Mouse (Mus musculus): ENCODE data around the gene Coro2a. TPM values are rescaled to one million over a fixed set of nuclear protein-coding genes. Genes with fewer than 3 reads are reported as not detected.
A peak's percentile ranks its signal among the peaks of the same experiment; 100 is the strongest.
"Not testable (repeated sequence)": the region's sequence is repeated elsewhere in the genome, so short reads cannot be mapped to it uniquely, and the experiment has no call there.

Gene Coro2a
- polyA plus RNA-seq, 1 experiment from 2014 or later, result 14.5 TPM

GRCm38 (mm10) chr4:46614641-46615040 lies 12.6 kb upstream of the Coro2a start:
- DNase-seq (ENCODE audit: low spot score), result peak; percentile 58

GRCm38 (mm10) chr4:46613618-46614017 lies 11.6 kb upstream of the Coro2a start:
- no peak for DNase-seq (ENCODE audit: low spot score)

DNA sequence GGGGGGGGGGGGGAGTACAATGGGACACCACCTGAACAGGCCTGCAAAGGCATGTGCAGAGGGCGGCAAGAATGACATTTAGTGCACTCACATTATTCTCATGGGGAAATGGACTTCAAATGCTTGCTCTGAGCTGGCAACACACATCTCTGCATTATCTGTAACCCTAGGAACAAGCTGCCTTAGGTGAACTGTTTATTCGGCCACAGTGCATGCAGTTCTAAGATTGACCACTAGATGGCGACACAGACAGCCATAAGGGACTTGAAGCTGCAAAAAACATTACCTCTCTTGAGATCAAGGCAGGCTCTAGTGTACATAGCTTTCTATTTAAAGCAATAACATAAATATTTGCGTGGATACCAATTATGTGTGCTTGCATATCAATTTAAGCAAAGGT lies 9.2 kb upstream of the Coro2a start:
- DNase-seq (ENCODE audit: low spot score), result peak; percentile 92

DNA sequence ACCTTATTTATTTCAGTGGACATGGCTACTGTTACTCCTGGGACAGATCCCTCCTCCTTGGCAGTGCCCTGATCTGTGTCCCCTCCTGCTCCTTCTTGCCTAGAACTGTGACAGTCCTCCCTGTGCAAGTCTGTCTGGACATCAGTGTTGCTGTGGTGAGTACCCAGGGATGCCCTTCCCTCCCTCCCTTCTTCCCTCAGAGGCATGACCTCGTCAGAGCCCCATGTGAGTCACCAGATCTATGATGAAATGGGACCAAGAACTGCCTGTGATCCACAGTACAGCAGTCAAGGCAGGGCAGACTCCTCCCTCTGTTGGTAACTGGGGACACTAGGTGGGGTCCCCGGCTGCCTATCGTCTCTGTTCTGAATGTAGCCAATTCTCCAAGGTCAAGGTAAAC lies 5.6 kb upstream of the Coro2a start:
- no peak for DNase-seq (ENCODE audit: low spot score)

- DNase-seq (ENCODE audit: low spot score), result no peak
These were observed 3.4 kb upstream of the Coro2a start for GRCm38 (mm10) chr4:46605451-46605850.

DNA sequence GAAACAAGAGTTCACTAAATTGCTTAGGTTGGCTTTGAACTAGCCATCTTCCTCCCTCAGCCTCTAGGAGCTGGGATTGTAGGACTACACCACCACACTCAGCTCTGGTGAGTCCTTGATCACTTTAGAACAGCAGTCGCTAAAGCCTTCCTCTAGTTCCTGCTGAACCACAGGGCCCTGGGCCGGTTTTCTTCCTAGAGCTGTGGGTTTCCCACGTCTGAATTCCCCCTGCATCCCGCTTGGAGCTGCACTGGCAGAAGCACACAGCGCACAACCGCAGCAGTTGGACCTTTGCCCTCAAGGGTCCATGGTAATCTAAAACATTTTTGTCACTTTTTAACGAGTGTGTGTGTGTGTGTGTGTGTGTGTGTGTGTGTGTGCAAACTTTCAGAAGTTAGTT lies 702 bp upstream of the Coro2a start:
- DNase-seq (ENCODE audit: low spot score), result no peak

DNA sequence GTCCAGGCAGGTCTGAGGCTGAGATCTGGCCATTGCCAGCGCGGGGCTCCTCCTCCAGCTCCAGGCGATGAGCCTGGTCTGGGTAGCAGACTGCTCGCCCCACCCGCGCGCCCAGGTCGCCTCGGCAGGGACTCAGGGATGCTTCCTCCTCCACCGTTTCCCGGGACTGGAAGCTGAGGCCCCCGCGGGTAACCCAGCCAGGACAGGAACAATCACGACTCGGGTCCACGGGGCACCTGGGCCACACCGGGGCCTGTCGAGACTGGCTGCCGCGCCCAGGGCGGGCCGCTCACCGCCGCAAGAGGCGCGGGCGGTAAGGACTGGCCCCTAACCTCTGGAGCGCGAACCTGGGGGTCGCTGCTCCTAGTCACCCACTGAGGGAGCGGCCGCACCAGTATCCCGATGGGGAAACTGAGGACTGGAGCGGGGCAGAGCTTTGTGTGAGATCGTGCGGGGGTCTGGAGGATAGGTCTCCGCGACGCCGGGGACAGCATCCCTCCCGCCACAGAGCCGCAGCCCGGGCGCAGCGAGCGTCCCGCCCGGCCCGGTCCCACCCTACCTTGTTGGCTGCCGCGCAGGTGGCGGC lies 651 bp downstream of the Coro2a start:
- no peak for DNase-seq (ENCODE audit: low spot score)

- DNase-seq (ENCODE audit: low spot score), result no peak
These were observed 1.3 kb downstream of the Coro2a start for GRCm38 (mm10) chr4:46600473-46601257.

DNA sequence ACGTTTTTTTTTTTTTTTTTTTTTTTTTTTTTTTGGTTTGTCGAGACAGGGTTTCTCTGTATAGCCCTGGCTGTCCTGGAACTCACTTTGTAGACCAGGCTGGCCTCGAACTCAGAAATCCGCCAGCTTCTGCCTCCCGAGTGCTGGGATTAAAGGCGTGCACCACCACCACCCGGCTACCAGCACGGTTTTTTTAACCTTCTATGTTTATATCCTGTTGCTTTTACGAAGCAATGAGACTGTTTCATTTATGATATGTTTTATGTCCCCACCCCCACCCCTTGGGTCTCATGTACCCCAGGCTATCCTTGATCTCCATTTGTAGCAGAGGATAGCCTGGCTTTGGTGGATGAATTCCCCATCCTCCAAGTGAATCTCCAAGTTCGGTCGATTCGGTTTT lies 2.4 kb downstream of the Coro2a start:
- not testable (repeated sequence) for DNase-seq (ENCODE audit: low spot score)

DNA sequence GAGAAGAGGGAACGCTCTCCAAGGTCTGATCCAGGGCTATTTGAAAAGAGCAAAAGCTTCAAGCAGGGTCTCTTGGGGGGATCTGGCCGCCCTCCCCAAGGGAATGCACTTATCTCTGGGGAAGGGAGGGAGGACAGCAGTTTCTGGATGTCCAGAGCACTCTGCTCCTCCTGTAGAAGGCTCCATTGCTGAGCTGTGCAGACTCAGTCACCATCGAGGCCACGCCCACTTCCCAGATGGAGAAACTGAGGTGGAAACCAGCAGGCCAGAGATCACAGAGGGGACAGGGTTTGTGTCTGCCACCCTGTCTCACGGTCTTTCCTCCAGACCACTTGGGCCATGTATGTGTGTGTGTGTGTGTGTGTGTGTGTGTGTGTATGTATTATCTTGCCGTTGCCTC lies 3.0 kb downstream of the Coro2a start:
- DNase-seq (ENCODE audit: low spot score), result no peak

- no peak for DNase-seq (ENCODE audit: low spot score)
These were observed 3.9 kb downstream of the Coro2a start for GRCm38 (mm10) chr4:46598111-46598510.

DNA sequence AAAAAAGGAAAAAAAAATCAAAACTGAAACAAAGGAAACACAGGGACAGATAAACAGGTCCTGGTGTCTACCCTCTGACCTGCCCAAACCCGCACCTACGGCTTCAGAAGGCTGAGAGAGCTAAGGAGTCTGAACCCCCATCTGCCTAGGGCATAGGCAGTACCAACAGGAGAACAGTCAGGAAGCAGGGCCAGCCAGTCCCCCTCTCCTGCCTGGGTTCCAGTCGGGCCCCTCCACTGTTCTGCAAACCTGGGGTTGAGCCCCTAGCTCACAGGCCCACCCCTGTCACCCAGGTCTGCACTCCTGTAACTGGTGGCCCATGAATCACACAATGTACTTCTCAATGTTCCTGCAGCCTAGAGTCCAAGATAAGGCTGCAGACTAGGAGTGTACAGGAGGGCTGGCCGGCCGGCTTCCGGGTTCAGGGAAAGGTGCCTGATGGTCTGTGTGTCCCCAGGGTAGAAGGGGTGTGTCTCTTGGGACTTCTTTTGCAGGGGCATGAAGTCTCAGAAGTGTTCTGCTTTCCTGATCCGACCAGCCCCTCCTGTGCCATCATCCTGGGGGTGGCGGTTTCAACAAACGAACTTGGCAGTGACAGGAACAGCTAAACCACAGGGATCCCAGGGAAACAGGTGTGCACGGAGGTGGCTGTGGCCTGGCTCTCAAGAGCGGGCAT lies 4.6 kb downstream of the Coro2a start:
- peak; percentile 51 for DNase-seq (ENCODE audit: low spot score)

DNA sequence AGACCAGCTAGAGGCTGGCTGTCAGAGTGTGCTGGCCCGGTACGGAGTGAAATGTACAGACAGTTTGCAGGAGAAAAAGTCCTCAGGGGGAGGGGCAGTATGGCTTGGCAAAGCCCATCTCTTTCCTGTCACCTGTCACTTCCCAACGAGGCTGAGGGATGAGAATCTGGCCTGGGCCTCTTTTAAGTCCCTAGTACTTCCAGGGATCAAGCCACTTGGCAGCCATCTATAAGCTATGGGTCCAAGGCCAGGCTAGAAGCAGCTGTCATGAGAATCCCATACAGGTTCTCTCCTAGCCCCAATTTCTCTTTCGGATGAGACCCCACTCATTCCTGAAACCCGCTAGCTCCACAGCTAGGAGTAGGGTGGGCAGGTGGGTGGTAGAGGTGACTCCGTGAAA lies 5.6 kb downstream of the Coro2a start:
- DNase-seq (ENCODE audit: low spot score), result no peak

DNA sequence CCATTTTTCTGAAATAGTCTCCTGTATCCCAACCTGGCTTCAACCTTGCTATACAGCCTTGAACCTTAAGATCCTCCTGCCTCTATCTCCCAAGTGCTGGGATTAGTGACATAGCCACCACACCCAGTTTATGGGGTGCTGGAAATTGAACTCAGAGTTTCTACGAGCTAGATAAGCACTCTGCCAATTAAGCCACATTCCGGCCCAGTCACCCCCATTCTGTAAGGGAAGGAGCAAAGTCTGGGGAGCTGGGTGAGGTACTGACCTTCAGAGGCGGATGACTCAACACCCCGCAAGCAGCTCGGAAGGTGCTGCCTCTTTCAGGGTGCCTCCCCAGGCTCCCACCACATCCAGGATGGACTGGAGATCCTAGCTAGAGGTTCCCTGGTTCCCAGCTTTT lies 7.9 kb downstream of the Coro2a start:
- DNase-seq (ENCODE audit: low spot score), result no peak

DNA sequence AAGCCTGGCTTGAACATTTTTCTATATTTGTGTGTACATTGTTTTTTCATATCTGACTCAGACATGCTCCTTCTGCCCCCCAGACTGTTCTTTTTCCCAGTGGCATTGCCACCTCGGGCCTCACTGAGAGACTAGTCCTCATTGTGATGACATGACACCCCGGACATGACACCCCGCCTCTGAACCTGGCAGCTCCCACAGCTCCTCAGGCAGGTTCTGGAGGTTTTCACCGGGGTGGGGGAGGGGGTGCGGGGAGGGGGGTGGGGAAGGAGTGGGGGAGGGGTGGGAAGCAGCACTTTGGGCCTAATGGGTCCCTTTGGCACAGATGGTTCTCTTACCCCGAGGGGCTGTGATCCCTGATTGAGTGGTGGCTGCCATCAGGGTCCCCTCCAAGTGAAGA lies 8.5 kb downstream of the Coro2a start:
- DNase-seq (ENCODE audit: low spot score), result no peak

DNA sequence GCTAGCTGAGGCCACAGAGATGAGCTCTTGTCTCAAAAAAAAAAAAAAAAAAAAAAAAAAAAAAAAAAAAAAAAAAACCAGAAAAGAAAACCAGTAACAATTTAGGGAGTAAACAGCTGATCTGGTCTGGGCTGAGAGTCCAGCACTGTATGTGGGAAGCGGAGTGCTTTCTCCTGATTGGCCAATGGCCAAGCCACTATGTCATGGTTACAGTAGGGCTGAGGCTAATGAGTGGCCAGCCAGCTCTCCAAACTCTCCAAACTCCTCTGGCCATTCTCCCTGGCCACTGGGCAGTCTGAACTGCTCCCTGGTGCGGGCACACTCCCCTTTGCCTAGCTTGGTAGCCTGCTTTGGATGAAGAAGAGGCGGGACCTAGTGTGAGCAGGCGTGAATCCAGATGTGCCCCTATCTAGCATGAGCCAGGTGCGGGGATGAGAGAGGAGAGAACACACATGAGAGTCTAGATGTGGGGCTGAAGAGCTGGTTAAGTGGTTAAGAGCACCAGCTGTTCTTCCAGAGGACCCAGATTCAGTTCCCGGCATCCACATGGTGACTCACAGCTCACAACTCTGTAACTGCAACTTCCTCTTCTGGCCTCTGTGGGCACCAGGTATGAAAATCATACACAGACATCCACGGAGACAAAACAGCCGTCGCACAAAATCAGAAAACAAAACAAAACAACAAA lies 10.0 kb downstream of the Coro2a start:
- peak; percentile 84 for DNase-seq (ENCODE audit: low spot score)

- no peak for DNase-seq (ENCODE audit: low spot score)
These were observed 11.2 kb downstream of the Coro2a start for GRCm38 (mm10) chr4:46590810-46591209.

DNA sequence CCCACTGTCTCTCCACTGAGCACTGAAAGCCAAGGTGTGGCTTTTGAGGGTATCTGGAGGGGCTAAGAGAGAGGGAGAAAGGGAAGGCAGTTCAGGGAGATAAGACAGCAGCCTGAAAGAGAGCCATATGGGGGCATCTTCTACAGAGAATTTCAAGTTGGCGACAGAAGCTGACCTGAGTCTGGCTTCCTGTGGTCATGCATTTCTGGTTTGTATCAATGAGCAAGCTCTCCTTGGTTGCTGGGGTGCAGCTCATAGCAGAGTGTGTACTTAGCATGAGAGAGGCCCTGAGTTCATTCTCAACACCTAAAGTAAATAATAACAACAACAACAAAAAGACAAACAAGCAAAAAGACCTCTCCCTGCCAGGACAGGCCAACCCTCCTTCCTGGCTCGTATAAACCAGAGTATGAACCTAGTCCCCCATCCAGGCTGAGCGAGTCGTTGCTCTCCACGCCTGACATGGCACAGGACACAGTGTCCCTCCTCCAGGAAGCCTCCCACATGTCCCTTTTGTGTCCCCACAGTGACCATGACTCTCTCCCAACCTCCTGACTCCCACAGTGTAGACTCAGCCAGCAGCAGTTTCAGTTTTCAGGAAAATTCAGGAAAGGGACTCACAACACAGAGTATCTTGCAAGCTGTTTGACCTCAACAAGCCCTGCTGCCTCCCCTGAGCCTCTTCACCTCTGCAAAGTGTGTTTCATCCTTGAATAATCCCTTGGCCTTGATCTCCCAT lies 11.9 kb downstream of the Coro2a start:
- no peak for DNase-seq (ENCODE audit: low spot score)

- no peak for DNase-seq (ENCODE audit: low spot score)
These were observed 12.9 kb downstream of the Coro2a start for GRCm38 (mm10) chr4:46589151-46589550.

GRCm38 (mm10) chr4:46586473-46586872 lies 15.5 kb downstream of the Coro2a start:
- DNase-seq (ENCODE audit: low spot score), result no peak

GRCm38 (mm10) chr4:46585811-46586190 lies 16.2 kb downstream of the Coro2a start:
- no peak for DNase-seq (ENCODE audit: low spot score)

All from thymus, postnatal 0 days (tissue).